Mouse (Mus musculus): ENCODE measurements at regions not wholly inside any gene's neighbourhood (a gene's known extent, or its start where the extent isn't known, plus 50 kb on each side); places are given as distances from the start of the nearest gene placed in this dataset.

GRCm38 (mm10) chr4:89478646-89479237 is 167.9 kb upstream of the Cdkn2b start:
- Histone ChIP-seq H3K4me3 (ENCODE audit: insufficient read depth, low read depth, low read length) (no peak overlapping the region), H3K4me1 (ENCODE audit: control insufficient read depth, insufficient read depth, low read length) (no peaks in the 10 kb centered on the region), H3K27ac (ENCODE audit: insufficient read depth, low read depth, low read length) (no peak overlapping the region)
- WGBS = 72% methylated on average over 12 of the region's 12 CpGs
- TF ChIP-seq CTCF (IDR thresholded peaks at IDR 0.05; ENCODE audit: insufficient read depth, low read depth, low read length) = no peak
- no peak for TF ChIP-seq POLR2A (IDR thresholded peaks at IDR 0.05; ENCODE audit: insufficient read depth, low read depth, low read length)

DNA sequence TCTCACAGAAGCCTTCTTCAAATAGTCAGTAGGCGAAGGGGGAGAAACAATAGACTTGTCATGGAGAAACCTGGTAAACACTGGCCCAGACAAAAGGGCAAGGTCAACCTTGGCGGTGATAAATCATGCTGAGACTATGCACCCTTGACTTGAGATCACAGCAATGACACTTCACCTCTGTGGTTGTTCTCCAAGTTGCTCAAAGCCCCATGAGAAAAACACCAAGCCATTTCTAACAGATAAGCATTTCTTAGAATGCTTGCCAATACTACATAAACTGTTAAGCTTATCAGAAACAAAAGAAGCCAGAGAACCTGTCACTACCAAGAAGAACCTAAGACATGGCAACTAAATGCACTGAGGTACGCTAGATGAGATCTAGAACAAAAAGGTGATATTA is 165.0 kb upstream of the Cdkn2b start:
- WGBS = 85% methylated on average over 3 of the region's 3 CpGs
- no peak overlapping the region for H3K4me3 ChIP-seq (ENCODE audit: insufficient read depth, low read depth, low read length)

GRCm38 (mm10) chr4:89474836-89475541 is 164.2 kb upstream of the Cdkn2b start:
- 78% methylated on average over 7 of the region's 7 CpGs for WGBS
- no peak overlapping the region for H3K4me3 ChIP-seq (ENCODE audit: insufficient read depth, low read depth, low read length)

More for the DNA sequence above, 165.0 kb upstream of the Cdkn2b start:
- Histone ChIP-seq H3K4me1 (ENCODE audit: control insufficient read depth, insufficient read depth, low read length) (no peaks in the 10 kb centered on the region), H3K27ac (ENCODE audit: insufficient read depth, low read depth, low read length) (no peak overlapping the region)
- no peak for TF ChIP-seq CTCF (IDR thresholded peaks at IDR 0.05; ENCODE audit: insufficient read depth, low read depth, low read length)
- TF ChIP-seq POLR2A (IDR thresholded peaks at IDR 0.05; ENCODE audit: insufficient read depth, low read depth, low read length) = no peak

DNA sequence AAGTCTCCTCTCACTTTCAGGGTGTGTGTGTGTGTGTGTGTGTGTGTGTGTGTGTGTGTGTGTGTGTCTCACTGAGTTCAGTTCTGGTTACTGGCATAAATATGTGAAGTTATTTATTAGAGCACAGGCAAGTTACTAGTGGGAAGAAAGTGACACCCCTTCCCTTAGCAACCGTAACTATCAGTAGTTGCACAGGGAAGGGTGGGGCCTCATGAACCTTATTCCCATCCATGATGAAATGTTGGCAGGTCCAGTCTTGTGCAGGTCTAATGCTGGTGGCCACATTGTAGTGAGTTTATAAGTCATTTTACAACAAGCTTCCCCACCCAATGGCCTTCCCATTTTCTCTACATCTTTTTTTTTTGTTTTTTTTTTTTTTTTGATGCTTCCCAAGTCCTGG is 160.6 kb upstream of the Cdkn2b start:
- Histone ChIP-seq H3K4me1 (ENCODE audit: control insufficient read depth, insufficient read depth, low read length) (peaks cover 2% of the 10 kb centered on the region; the same call in 1 of the 2 replicates), H3K4me3 (ENCODE audit: insufficient read depth, low read depth, low read length) (no peak overlapping the region), H3K27ac (ENCODE audit: insufficient read depth, low read depth, low read length) (no peak overlapping the region)
- WGBS = 100% methylated on average over 1 of the region's 1 CpGs
- TF ChIP-seq CTCF (IDR thresholded peaks at IDR 0.05; ENCODE audit: insufficient read depth, low read depth, low read length) (no peak), POLR2A (IDR thresholded peaks at IDR 0.05; ENCODE audit: insufficient read depth, low read depth, low read length) (no peak)

More at GRCm38 (mm10) chr4:89474836-89475541, 164.2 kb upstream of the Cdkn2b start:
- no peak overlapping the region for H3K27ac ChIP-seq (ENCODE audit: insufficient read depth, low read depth, low read length)
- TF ChIP-seq CTCF (IDR thresholded peaks at IDR 0.05; ENCODE audit: insufficient read depth, low read depth, low read length) (no peak), POLR2A (IDR thresholded peaks at IDR 0.05; ENCODE audit: insufficient read depth, low read depth, low read length) (no peak)
- 0 out of 2 replicates have a peak, but pooled peaks cover under 1% of the 10 kb centered on the region for H3K4me1 ChIP-seq (ENCODE audit: control insufficient read depth, insufficient read depth, low read length)

- H3K27ac ChIP-seq (ENCODE audit: insufficient read depth, low read depth, low read length) = no peak overlapping the region
- peaks cover 2% of the 10 kb centered on the region; the same call in 1 of the 2 replicates for H3K4me1 ChIP-seq (ENCODE audit: control insufficient read depth, insufficient read depth, low read length)
- H3K4me3 ChIP-seq (ENCODE audit: insufficient read depth, low read depth, low read length) = no peak overlapping the region
- no peak for TF ChIP-seq POLR2A (IDR thresholded peaks at IDR 0.05; ENCODE audit: insufficient read depth, low read depth, low read length)
- TF ChIP-seq CTCF (IDR thresholded peaks at IDR 0.05; ENCODE audit: insufficient read depth, low read depth, low read length) = no peak
- WGBS = 74% methylated on average over 2 of the region's 2 CpGs
These were observed 159.9 kb upstream of the Cdkn2b start for GRCm38 (mm10) chr4:89470756-89471155.

- Histone ChIP-seq H3K27ac (ENCODE audit: insufficient read depth, low read depth, low read length) (no peak overlapping the region), H3K4me1 (ENCODE audit: control insufficient read depth, insufficient read depth, low read length) (peaks cover 2% of the 10 kb centered on the region; the same call in 1 of the 2 replicates), H3K4me3 (ENCODE audit: insufficient read depth, low read depth, low read length) (no peak overlapping the region)
- TF ChIP-seq POLR2A (IDR thresholded peaks at IDR 0.05; ENCODE audit: insufficient read depth, low read depth, low read length) (no peak), CTCF (IDR thresholded peaks at IDR 0.05; ENCODE audit: insufficient read depth, low read depth, low read length) (no peak)
- 21% methylated on average over 8 of the region's 8 CpGs for WGBS
These were observed 159.0 kb upstream of the Cdkn2b start for GRCm38 (mm10) chr4:89469883-89470282.

DNA sequence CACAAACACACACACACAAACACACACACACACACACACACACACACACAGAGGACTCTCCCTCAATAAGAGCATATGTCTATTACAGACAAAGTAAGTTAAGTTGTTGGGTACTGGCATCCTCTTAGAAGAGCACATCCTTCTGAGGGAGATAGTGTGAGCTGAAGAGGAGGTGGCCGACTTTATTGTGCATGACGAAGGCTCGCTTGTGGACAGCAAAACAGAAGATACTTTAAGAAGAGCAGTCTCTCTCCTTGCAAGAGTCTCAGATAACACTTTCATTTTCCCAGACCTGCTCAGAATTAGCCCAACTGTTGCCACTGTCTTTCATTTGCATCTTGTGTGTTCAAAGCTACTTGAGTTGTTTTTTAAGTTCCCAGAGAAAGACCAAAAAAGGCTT is 158.6 kb upstream of the Cdkn2b start:
- Histone ChIP-seq H3K4me3 (ENCODE audit: insufficient read depth, low read depth, low read length) (no peak overlapping the region), H3K4me1 (ENCODE audit: control insufficient read depth, insufficient read depth, low read length) (peaks cover 2% of the 10 kb centered on the region; the same call in 1 of the 2 replicates), H3K27ac (ENCODE audit: insufficient read depth, low read depth, low read length) (no peak overlapping the region)
- WGBS = 84% methylated on average over 3 of the region's 3 CpGs
- TF ChIP-seq POLR2A (IDR thresholded peaks at IDR 0.05; ENCODE audit: insufficient read depth, low read depth, low read length) (no peak), CTCF (IDR thresholded peaks at IDR 0.05; ENCODE audit: insufficient read depth, low read depth, low read length) (no peak)

DNA sequence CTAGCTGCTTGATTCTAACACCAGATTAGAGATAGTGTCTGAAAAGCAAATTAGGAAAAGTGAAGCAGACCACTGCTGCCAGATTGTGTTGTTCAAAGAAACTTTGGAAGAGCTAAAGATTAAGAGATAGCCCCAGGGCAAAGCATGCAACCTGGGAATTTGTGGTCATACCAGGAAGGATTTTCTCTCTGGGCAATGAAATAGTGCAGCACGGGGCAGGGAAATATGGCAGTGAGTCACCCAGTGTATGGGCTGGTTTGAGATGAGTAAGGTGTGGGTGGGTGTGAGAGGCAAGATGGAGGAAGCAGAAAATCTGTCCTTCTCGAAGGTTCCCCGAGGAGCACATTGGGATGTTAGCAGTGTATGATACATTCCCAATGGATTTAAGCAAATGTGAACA is 155.9 kb upstream of the Cdkn2b start:
- H3K4me3 ChIP-seq (ENCODE audit: insufficient read depth, low read depth, low read length) = no peak overlapping the region
- peaks cover 2% of the 10 kb centered on the region; the same call in 1 of the 2 replicates for H3K4me1 ChIP-seq (ENCODE audit: control insufficient read depth, insufficient read depth, low read length)
- WGBS = 78% methylated on average over 3 of the region's 3 CpGs
- TF ChIP-seq POLR2A (IDR thresholded peaks at IDR 0.05; ENCODE audit: insufficient read depth, low read depth, low read length) (no peak), CTCF (IDR thresholded peaks at IDR 0.05; ENCODE audit: insufficient read depth, low read depth, low read length) (no peak)
- H3K27ac ChIP-seq (ENCODE audit: insufficient read depth, low read depth, low read length) = no peak overlapping the region

- WGBS = 87% methylated on average over 4 of the region's 4 CpGs
These were observed 152.3 kb upstream of the Cdkn2b start for GRCm38 (mm10) chr4:89463121-89463520.

More at GRCm38 (mm10) chr4:89463121-89463520, 152.3 kb upstream of the Cdkn2b start:
- Histone ChIP-seq H3K4me3 (ENCODE audit: insufficient read depth, low read depth, low read length) (no peak overlapping the region), H3K4me1 (ENCODE audit: control insufficient read depth, insufficient read depth, low read length) (no peaks in the 10 kb centered on the region), H3K27ac (ENCODE audit: insufficient read depth, low read depth, low read length) (no peak overlapping the region)
- no peak for TF ChIP-seq CTCF (IDR thresholded peaks at IDR 0.05; ENCODE audit: insufficient read depth, low read depth, low read length)
- TF ChIP-seq POLR2A (IDR thresholded peaks at IDR 0.05; ENCODE audit: insufficient read depth, low read depth, low read length) = no peak

All from olfactory bulb, adult 2 months (tissue).